ENCODE assay signal across 8 mouse cellular contexts in genomic region chr9:47368015-47368901, GRCm38 (mm10).
DNase-seq lines count a peak whose midpoint lies in the region; ATAC-seq and TF ChIP-seq lines count a peak whose summit lies in the region.

No protein-coding gene starts in this region.

- ATAC-seq in liver, embryonic 11.5 days (replicated peaks; ENCODE audit: low FRiP score) = no peak
- ATAC-seq in intestine, postnatal 0 days = peak; percentile 57

- H3K9me3 ChIP-seq in liver, embryonic 11.5 days (ENCODE audit: control insufficient read depth, low read length) = no peaks in the 10 kb centered on the region
- no peaks in the 10 kb centered on the region for H3K9me3 ChIP-seq in intestine, postnatal 0 days (ENCODE audit: control insufficient read depth)

- 6% methylated on average over 31 of the region's 31 CpGs for WGBS in liver, embryonic 11.5 days
- WGBS in intestine, postnatal 0 days = 8% methylated on average over 28 of the region's 31 CpGs
- WGBS in olfactory bulb, adult 2 months = 8% methylated on average over 31 of the region's 31 CpGs

- peak overlapping the region; percentile 55 for H3K4me2 ChIP-seq in liver, embryonic 11.5 days
- peak overlapping the region; percentile 46 for H3K4me2 ChIP-seq in intestine, postnatal 0 days (replicated peaks; ENCODE audit: low read depth)

- no peak overlapping the region for H3K9ac ChIP-seq in liver, embryonic 11.5 days (ENCODE audit: low read depth, low read length)
- no peak overlapping the region for H3K9ac ChIP-seq in intestine, postnatal 0 days (ENCODE audit: low read depth, low read length)

- H3K36me3 ChIP-seq in liver, embryonic 11.5 days (ENCODE audit: control insufficient read depth, insufficient read depth, low read length) = no peaks in the 10 kb centered on the region
- no peaks in the 10 kb centered on the region for H3K36me3 ChIP-seq in intestine, postnatal 0 days (ENCODE audit: control insufficient read depth, insufficient read depth)

- TF ChIP-seq CTCF in intestine, postnatal 0 days (IDR thresholded peaks at IDR 0.05; ENCODE audit: low read depth) = no peak
- TF ChIP-seq CTCF in olfactory bulb, adult 2 months (IDR thresholded peaks at IDR 0.05; ENCODE audit: insufficient read depth, low read depth, low read length) = no peak

- H3K27ac ChIP-seq in liver, embryonic 11.5 days (ENCODE audit: low read depth, low read length) = no peak overlapping the region
- H3K27ac ChIP-seq in intestine, postnatal 0 days (ENCODE audit: low read depth, low read length) = no peak overlapping the region
- H3K27ac ChIP-seq in olfactory bulb, adult 2 months (ENCODE audit: insufficient read depth, low read depth, low read length) = no peak overlapping the region

- DNase-seq in liver, embryonic 11.5 days (ENCODE audit: low spot score) = no peak
- DNase-seq in liver = no peak
- peak; percentile 61 for DNase-seq in embryo, embryonic 9.5 days (ENCODE audit: extremely low spot score)
- no peak for DNase-seq in left cerebral cortex, adult 11 months (ENCODE audit: low spot score)
- no peak for DNase-seq in left cerebral cortex, adult 18-20 months (ENCODE audit: low spot score in 2 of 2)
- DNase-seq in layer of hippocampus, postnatal 25 days (ENCODE audit: extremely low spot score in 1 of 2, low spot score in 1 of 2) = no peak

- TF ChIP-seq POLR2A in olfactory bulb, adult 2 months (IDR thresholded peaks at IDR 0.05; ENCODE audit: insufficient read depth, low read depth, low read length) = no peak

- peaks cover 22% of the 10 kb centered on the region for H3K27me3 ChIP-seq in liver, embryonic 11.5 days (replicated peaks; ENCODE audit: control insufficient read depth, insufficient read depth, low read length)
- H3K27me3 ChIP-seq in intestine, postnatal 0 days (replicated peaks; ENCODE audit: control insufficient read depth, insufficient read depth, low read length) = 0 out of 2 replicates have a peak, but pooled peaks cover 12% of the 10 kb centered on the region

- H3K4me1 ChIP-seq in liver, embryonic 11.5 days (replicated peaks; ENCODE audit: control insufficient read depth, insufficient read depth, low read length) = no peaks in the 10 kb centered on the region
- H3K4me1 ChIP-seq in intestine, postnatal 0 days (replicated peaks; ENCODE audit: control insufficient read depth, insufficient read depth, low read length) = no peaks in the 10 kb centered on the region
- H3K4me1 ChIP-seq in olfactory bulb, adult 2 months (ENCODE audit: control insufficient read depth, insufficient read depth, low read length) = peaks cover 19% of the 10 kb centered on the region

- H3K4me3 ChIP-seq in liver, embryonic 11.5 days (ENCODE audit: low read depth, low read length) = peak overlapping the region; percentile 22
- H3K4me3 ChIP-seq in intestine, postnatal 0 days (ENCODE audit: low read depth, low read length) = peak overlapping the region; percentile 9
- peak overlapping the region; percentile 28; the same call in 1 of the 2 replicates for H3K4me3 ChIP-seq in olfactory bulb, adult 2 months (ENCODE audit: insufficient read depth, low read depth, low read length)
